Mouse (Mus musculus): ENCODE results near the gene Cavin3.

DNA sequence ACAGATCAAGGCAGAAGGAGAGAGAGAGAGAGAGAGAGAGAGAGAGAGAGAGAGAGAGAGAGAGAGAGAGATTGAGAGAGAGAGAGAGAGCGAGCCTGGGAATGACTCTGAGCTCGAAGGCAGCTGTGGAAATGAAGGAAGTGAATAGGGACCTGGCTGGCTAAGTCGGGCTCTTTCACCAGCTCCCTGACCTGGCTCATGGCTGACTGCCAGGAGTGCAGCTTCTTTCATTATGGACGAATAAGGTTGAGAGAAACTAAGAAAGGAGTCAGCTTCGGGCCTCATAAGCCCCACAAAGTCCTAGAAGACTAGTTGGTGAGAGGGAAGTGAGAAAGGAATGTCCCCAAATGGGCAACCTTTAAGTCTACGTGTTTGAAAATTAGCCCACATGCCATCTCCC lies 38.1 kb upstream of the Cavin3 start:
- TF ChIP-seq HCFC1 (IDR thresholded peaks at IDR 0.05; ENCODE audit: borderline replicate concordance, insufficient read depth, low read length) (no peak), MAFK (IDR thresholded peaks at IDR 0.05; ENCODE audit: insufficient read depth, low read depth, low read length) (no peak)

All from ES-E14 (cell line).